Comparison of ENCODE assay signal across 8 mouse cellular contexts in genomic region chr5:115484996-115485395, GRCm38 (mm10). TPM values are rescaled to one million over a fixed set of nuclear protein-coding genes. Genes with fewer than 3 reads are reported as not detected.
A peak's percentile ranks its signal among the peaks of the same experiment; 100 is the strongest.
DNase-seq lines count a peak whose midpoint lies in the region; ATAC-seq and TF ChIP-seq lines count a peak whose summit lies in the region.

No protein-coding gene starts in this region.

- no peak for ATAC-seq in G1E (ENCODE audit: extremely low read depth, insufficient number of reproducible peaks, low FRiP score, poor library complexity, severe bottlenecking)

- no peak for DNase-seq in heart, adult 2 months
- no peak for DNase-seq in heart, adult 8-10 months (ENCODE audit: low spot score)
- DNase-seq in G1E (ENCODE audit: low spot score), result no peak
- no peak for DNase-seq in hindbrain, embryonic 10.5 days (ENCODE audit: low spot score)
- no peak for DNase-seq in urinary bladder, adult 18-20 months (ENCODE audit: low spot score in 2 of 2)
- DNase-seq in right cerebral cortex, postnatal 14 days, result no peak
- no peak for DNase-seq in kidney, postnatal 36 days

- peak overlapping the region; percentile 58; the same call in 1 of the 2 replicates for H3K4me3 ChIP-seq in heart, adult 2 months
- H3K4me3 ChIP-seq in G1E (ENCODE audit: low read depth, low read length) (peak overlapping the region; percentile 69; the same call in 1 of the 2 replicates), macrophage (ENCODE audit: inconsistent target) (peak overlapping the region; percentile 60)
- peak overlapping the region; percentile 55 for H3K4me3 ChIP-seq in hindbrain, embryonic 10.5 days

- no peaks in the 10 kb centered on the region for H3K36me3 ChIP-seq in heart, adult 2 months (ENCODE audit: control insufficient read depth, insufficient read depth, low read length)
- H3K36me3 ChIP-seq in G1E (replicated peaks) (peaks cover 27% of the 10 kb centered on the region), macrophage (ENCODE audit: inconsistent target) (no peaks in the 10 kb centered on the region)
- no peaks in the 10 kb centered on the region for H3K36me3 ChIP-seq in hindbrain, embryonic 10.5 days

- no peak for TF ChIP-seq CTCF in heart, adult 2 months (IDR thresholded peaks at IDR 0.05)
- TF ChIP-seq CTCF in G1E (IDR thresholded peaks at IDR 0.05; ENCODE audit: low read depth, low read length), result no peak

- no peaks in the 10 kb centered on the region for H3K9me3 ChIP-seq in G1E (replicated peaks)
- H3K9me3 ChIP-seq in hindbrain, embryonic 10.5 days, result no peaks in the 10 kb centered on the region

- peaks cover 3% of the 10 kb centered on the region for H3K4me1 ChIP-seq in heart, adult 2 months (ENCODE audit: control insufficient read depth, insufficient read depth, low read length)
- peaks cover 40% of the 10 kb centered on the region for H3K4me1 ChIP-seq in G1E (ENCODE audit: insufficient read depth, low read depth, low read length)
- peaks cover 47% of the 10 kb centered on the region for H3K4me1 ChIP-seq in hindbrain, embryonic 10.5 days (replicated peaks)

- no peak for TF ChIP-seq EP300 in heart, adult 2 months (IDR thresholded peaks at IDR 0.05; ENCODE audit: insufficient read depth, low read depth, low read length)

- H3K9ac ChIP-seq in heart, adult 2 months (ENCODE audit: low read depth, low read length), result no peak overlapping the region

- H3K27ac ChIP-seq in heart, adult 2 months, result peak overlapping the region; percentile 85
- H3K27ac ChIP-seq in hindbrain, embryonic 10.5 days, result no peak overlapping the region; the same call in 1 of the 2 replicates
- peak overlapping the region; percentile 64 for H3K27ac ChIP-seq in macrophage

- intact Hi-C loops in heart, adult 2 months (cut with DNase I), result loop anchor here (10.0 kb wide), 2 partner anchors 150 to 210 kb away; partner anchors contain the start of genes Coq5, Rab35 and Rnf10

- WGBS in heart, adult 2 months, result 63% methylated on average over 5 of the region's 5 CpGs
- WGBS in hindbrain, embryonic 10.5 days, result 66% methylated on average over 5 of the region's 5 CpGs
- 88% methylated on average over 5 of the region's 5 CpGs for WGBS in macrophage (ENCODE audit: missing documents)

- no peaks in the 10 kb centered on the region; the same call in 1 of the 2 replicates for H3K79me2 ChIP-seq in heart, adult 2 months (replicated peaks; ENCODE audit: control insufficient read depth, insufficient read depth, low read length)
- H3K79me2 ChIP-seq in macrophage (ENCODE audit: inconsistent target), result no peaks in the 10 kb centered on the region; the same call in 1 of the 2 replicates

- no peaks in the 10 kb centered on the region for H3K27me3 ChIP-seq in heart, adult 2 months (ENCODE audit: control insufficient read depth, insufficient read depth, low read length)
- H3K27me3 ChIP-seq in G1E (ENCODE audit: insufficient read depth, low read length), result no peaks in the 10 kb centered on the region
- peaks cover 35% of the 10 kb centered on the region for H3K27me3 ChIP-seq in hindbrain, embryonic 10.5 days (ENCODE audit: insufficient read depth, poor library complexity, severe bottlenecking)

- no peak for TF ChIP-seq POLR2A in heart, adult 2 months (IDR thresholded peaks at IDR 0.05; ENCODE audit: insufficient read depth, low read depth, low read length)

RNA-seq across cellular contexts. Expression of gene Sirt4, which starts 0.5 kb away (rescaled TPM):
- 10 to 100 TPM; 15.3 to 18.8 TPM for total RNA-seq in heart, adult 2 months (2021)
- polyA plus RNA-seq in heart, adult 2 months (2012; rRNA removed), result 25.1 and 31.3 TPM in 2 replicates
- 10 to 100 TPM; 17.9 to 21.4 (median 19.6) TPM for total RNA-seq in heart, adult 8-10 months (2022)
- total RNA-seq in G1E (2014; fragmentation: Nextera tagmentation), result 27.5 and 29.7 TPM in 2 replicates
- 9.3 and 14.8 TPM in 2 replicates for total RNA-seq in G1E (2017)
- 8.0 and 13.3 TPM in 2 replicates for polyA plus RNA-seq in G1E (2012)
- 17.2 and 17.3 TPM in 2 replicates for polyA plus RNA-seq in hindbrain, embryonic 10.5 days (2016; fragmentation: Nextera tagmentation; extraction: Ambion mirVana)
- 10 to 100 TPM in 24 of 26 experiments, 1 to 10 TPM in 2; 6.2 to 80.4 (median 31.0) TPM for total RNA-seq in macrophage (2018; cell fraction: chromatin; rRNA removed)
- 10 to 100 TPM in 4 of 26 experiments, 1 to 10 TPM in 22; 2.0 to 12.0 (median 7.2) TPM for total RNA-seq in macrophage (2018; cell fraction: cytosol; rRNA removed)
- 10 to 100 TPM in 25 of 26 experiments, 1 to 10 TPM in 1; 4.8 to 59.3 (median 25.2) TPM for total RNA-seq in macrophage (2018; cell fraction: nucleus; rRNA removed)
- 6.7 to 11.2 TPM (median 7.2 TPM) in 3 replicates for polyA plus RNA-seq in macrophage (2018)

RNA-seq across cellular contexts. Expression of gene Pla2g1b, which starts 18.9 kb away (rescaled TPM):
- not detected for total RNA-seq in heart, adult 2 months (2021)
- polyA plus RNA-seq in heart, adult 2 months (2012; rRNA removed), result not detected in 2 replicates
- not detected for total RNA-seq in heart, adult 8-10 months (2022)
- total RNA-seq in G1E (2014; fragmentation: Nextera tagmentation) (not detected in 2 replicates), G1E (2017) (not detected in 2 replicates)
- polyA plus RNA-seq in G1E (2012) (0.18 TPM in 1 of 2 replicates, not detected in the other), macrophage (2018) (not detected in 3 replicates)
- 0.51 TPM in 1 of 2 replicates, not detected in the other for polyA plus RNA-seq in hindbrain, embryonic 10.5 days (2016; fragmentation: Nextera tagmentation; extraction: Ambion mirVana)
- not detected for total RNA-seq in macrophage (2018; cell fraction: chromatin; rRNA removed)
- total RNA-seq in macrophage (2018; cell fraction: cytosol; rRNA removed), result not detected
- not detected for total RNA-seq in macrophage (2018; cell fraction: nucleus; rRNA removed)

RNA-seq across cellular contexts. Expression of gene Pxn, which starts 21.5 kb away (rescaled TPM):
- total RNA-seq in heart, adult 2 months (2021), result 10 to 100 TPM; 35.9 to 37.1 TPM
- polyA plus RNA-seq in heart, adult 2 months (2012; rRNA removed), result 51.9 and 56.5 TPM in 2 replicates
- 10 to 100 TPM; 31.2 to 43.4 (median 34.1) TPM for total RNA-seq in heart, adult 8-10 months (2022)
- total RNA-seq in G1E (2014; fragmentation: Nextera tagmentation) (17.8 and 25.8 TPM in 2 replicates), G1E (2017) (12.0 and 14.2 TPM in 2 replicates)
- polyA plus RNA-seq in G1E (2012) (62.9 and 63.3 TPM in 2 replicates), macrophage (2018) (48.5 to 74.5 TPM (median 67.7 TPM) in 3 replicates)
- polyA plus RNA-seq in hindbrain, embryonic 10.5 days (2016; fragmentation: Nextera tagmentation; extraction: Ambion mirVana), result 32.6 and 42.6 TPM in 2 replicates
- total RNA-seq in macrophage (2018; cell fraction: chromatin; rRNA removed), result 100 to 1,000 TPM; 147 to 750 (median 196) TPM
- 100 to 1,000 TPM in 5 of 26 experiments, 10 to 100 TPM in 21; 72.4 to 157 (median 88.1) TPM for total RNA-seq in macrophage (2018; cell fraction: cytosol; rRNA removed)
- 100 to 1,000 TPM; 108 to 337 (median 136) TPM for total RNA-seq in macrophage (2018; cell fraction: nucleus; rRNA removed)

RNA-seq across cellular contexts. Expression of gene Msi1, which starts 55.6 kb away (rescaled TPM):
- under 1 TPM; 0.55 to 0.99 TPM for total RNA-seq in heart, adult 2 months (2021)
- 0.61 and 0.64 TPM in 2 replicates for polyA plus RNA-seq in heart, adult 2 months (2012; rRNA removed)
- under 1 TPM; 0.16 to 0.52 (median 0.25) TPM for total RNA-seq in heart, adult 8-10 months (2022)
- 6.7 and 8.7 TPM in 2 replicates for total RNA-seq in G1E (2014; fragmentation: Nextera tagmentation)
- total RNA-seq in G1E (2017), result 0.23 and 0.55 TPM in 2 replicates
- polyA plus RNA-seq in G1E (2012), result 3.4 and 3.7 TPM in 2 replicates
- polyA plus RNA-seq in hindbrain, embryonic 10.5 days (2016; fragmentation: Nextera tagmentation; extraction: Ambion mirVana), result 167 and 222 TPM in 2 replicates
- under 1 TPM in 1 of 26 experiments, not detected in 25; 0.38 TPM for total RNA-seq in macrophage (2018; cell fraction: chromatin; rRNA removed)
- under 1 TPM in 1 of 26 experiments, not detected in 25; 0.14 TPM for total RNA-seq in macrophage (2018; cell fraction: cytosol; rRNA removed)
- total RNA-seq in macrophage (2018; cell fraction: nucleus; rRNA removed), result not detected
- not detected in 3 replicates for polyA plus RNA-seq in macrophage (2018)
